Mouse (Mus musculus) spleen, postnatal 14 days (tissue): ENCODE measurements at regions not wholly inside any gene's neighbourhood (a gene's known extent, or its start where the extent isn't known, plus 50 kb on each side); places are given as distances from the start of the nearest gene placed in this dataset.

Experiments used
- DNase-seq, 2 experiments: peaks; one replicate each; pipeline ENCODE4 v3.0.0; 2021 to 2022; ENCODE audit warnings: low spot score in 2 of 2

DNA sequence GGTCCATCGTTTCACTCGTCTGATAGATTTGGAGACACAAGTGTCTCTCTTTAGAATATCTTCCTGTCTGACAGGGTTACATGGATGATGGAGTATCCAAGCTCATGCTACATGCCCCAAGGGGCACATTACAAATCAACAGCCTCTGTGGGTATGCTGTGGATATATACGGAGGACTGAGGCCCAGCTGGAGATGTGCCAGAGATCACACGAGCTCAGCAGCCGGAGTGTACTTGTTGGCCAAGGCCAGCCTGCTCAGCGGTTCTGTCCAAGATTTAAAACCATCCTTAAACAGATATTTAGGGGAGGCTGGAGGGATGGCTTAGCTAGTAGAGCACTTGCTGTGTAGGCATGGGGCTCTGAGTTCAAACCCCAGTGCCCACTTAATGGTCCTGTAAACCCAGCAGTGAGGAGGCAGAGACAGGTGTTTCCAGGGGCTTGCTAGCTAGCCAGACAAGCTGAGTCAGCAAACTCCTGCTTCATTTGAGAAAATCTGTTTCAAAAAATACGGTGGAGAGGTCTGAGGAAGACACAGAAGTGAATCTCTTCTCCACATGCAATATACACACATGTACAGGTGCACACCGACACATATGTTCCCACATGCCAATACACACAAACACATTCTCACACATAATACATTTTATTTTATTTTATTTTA is 85.6 kb upstream of the Aldh1b1 start:
- no peak for DNase-seq

DNA sequence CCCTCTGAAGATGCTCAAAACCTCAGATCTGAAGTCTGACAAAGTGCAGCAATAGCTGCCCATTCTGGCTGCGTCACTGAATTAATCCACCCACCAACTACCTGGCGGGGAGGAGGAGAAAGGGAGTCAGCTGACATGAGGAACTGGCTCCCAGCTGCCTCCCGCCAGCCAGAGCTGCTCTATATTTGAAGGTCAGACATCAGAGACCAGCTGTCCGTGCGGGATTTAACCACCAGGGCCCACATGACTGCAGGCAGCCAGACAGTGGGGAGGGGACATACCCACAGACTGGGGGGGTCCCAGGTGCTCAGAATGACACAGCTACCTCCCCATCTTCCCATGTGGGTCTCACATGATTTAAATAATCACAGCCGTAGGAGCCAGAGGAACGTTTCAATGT is 94.8 kb upstream of the Aldh1b1 start:
- no peak for DNase-seq

DNA sequence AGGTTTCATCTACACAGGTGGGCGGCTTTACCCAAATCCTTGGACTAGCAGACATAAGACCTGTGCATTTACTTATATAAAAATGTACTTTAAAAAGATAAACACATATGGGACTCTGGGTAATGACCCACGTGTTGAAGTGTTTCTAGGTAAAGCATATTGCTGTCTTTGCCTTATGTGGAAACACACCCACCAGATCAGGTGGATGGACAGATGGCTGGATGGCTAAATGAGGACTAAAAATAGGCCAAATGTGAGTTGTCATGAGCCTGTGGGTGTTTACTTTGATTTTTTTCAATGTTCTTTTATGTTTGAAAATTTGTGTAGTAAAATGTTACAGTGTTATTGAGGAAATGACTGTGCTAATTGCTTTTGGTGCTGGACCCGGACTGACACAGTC is 99.2 kb upstream of the Aldh1b1 start:
- DNase-seq: no peak

DNA sequence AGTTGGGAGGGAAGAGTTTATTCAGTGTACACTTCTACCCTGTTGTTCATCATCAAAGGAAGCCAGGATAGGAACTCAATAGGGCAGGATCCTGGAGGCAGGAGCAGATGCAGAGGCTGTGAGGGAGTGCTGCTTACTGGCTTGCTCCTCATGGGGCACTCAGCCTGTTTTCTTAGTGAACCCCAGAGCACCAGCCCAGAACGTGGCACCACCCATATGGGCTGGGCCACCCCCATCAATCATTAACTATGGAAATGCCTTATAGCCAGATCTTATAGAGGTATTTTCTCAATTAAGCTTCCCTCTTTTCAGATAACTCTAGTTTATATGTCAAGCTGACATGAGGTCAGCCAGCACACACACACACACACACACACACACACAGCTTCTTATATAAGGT is 103.6 kb upstream of the Aldh1b1 start:
- no peak for DNase-seq

DNA sequence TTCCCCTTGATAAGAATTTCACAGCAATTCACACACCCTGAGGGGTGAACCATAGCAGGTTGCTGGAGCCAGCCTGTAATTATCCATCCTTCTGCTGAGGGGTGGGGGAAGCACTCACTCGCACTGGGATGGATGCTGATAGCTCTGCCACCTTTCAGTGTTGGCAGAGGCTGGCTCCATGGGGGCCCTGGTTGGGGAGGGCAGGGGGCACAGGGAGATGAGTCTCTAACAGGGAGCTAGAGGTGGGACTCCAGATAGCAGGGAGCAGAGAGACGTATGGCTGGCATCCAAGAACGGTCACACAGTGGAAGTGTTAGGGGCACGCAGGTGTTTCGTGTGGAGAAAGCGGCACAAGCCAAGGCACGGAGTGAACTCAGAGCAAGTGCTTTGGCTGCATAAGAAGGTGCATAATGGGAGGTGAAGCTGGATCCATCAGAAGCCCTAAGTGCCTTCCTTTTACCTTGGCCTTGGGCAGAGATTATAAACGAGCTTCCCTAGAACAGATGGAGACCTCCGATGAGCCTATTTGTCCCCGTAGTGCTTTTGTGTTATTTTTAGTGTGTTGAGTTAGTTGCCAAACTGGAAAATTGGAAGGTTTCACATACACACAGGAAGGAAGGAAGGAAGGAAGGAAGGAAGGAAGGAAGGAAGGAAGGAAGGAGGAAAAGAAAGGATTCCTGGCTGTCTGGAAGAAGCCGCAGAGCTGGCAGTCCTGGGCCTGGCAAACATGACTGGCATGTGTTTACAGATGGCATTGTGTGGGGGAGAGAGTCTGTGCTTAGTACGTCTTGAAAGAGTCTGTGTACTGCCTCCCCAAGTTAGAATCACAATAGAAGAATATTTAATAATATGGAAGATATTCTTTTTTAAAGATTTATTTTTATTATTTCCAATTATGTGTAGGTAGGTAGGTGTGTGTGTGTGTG is 108.6 kb upstream of the Aldh1b1 start:
- DNase-seq: no peak

DNA sequence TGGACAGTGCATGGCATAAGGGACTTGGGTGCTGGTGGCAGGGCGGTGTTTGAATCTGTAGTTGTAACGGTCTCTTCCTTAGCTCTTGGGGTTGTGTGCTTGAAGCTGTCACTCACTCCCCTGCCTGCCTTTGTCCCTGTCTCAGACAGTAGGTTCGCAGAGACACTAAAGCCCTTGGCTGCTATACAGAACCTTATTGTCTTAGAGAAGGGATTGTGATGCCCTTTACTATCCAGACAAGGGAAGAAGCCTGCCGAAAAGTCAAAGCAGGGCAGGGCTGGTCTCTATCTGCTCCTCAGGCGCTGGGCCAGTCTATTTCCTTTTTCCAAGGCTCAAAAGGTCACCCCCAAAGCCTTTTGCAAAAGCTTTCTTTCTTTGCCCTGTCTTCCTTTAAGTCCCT is 109.2 kb upstream of the Aldh1b1 start:
- DNase-seq: no peak

DNA sequence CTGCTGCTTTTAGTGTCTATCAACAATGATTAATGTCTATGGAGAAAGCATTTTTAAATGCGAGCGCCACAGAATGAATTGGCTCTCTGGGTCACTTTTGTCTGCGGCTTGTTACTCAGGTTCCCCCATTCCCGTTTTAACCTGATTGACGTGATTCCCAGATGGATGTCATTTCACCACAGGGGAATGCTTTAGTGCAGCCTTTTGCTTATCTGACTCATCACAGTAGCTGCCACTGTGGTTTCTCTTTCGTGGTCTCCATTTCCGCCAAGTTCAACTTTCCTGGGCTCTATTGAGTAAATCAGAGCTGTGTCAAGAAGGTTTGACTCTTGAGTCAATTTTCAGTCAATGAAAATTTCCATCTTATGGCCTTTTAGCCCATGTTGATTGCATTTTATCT is 110.6 kb upstream of the Aldh1b1 start:
- no peak for DNase-seq

DNA sequence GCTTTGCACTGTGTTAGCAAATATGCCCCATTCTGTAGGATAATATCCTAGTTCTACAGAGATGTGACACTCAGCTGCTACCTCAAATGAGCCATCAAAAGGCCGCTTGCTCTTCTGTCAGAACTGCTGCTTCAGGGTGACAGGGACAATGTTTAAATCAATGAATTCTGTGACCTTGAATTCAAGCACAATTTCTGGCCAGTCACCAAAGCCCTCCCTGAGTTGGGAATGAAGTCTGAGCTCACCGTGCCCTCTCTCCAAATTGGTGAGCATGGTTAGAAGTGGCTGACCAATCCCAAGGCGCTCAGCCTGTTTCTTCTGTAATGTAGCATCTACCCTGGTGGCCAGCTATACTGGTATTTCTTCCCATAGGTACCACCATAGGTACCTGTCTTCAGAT is 113.8 kb upstream of the Aldh1b1 start:
- DNase-seq: no peak

DNA sequence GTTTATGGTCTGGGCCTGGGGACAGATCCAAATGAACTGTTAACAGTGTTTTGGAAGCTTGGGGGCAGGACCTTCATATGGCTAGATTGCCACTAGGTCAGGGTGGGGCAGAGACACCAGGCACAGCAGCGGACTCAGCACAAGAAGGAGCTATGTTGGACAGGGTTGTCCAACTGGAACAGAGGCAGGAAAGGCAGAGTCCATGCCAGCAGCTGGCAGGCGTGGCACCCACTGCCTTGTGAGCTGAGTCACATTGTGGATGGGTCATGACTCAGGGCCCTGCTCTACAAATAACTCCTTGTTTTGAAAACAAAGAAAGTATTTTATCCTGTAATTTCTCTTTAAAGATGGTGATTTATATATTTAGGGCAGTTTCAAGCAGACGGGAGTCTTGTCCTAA is 115.6 kb upstream of the Aldh1b1 start:
- DNase-seq: no peak

DNA sequence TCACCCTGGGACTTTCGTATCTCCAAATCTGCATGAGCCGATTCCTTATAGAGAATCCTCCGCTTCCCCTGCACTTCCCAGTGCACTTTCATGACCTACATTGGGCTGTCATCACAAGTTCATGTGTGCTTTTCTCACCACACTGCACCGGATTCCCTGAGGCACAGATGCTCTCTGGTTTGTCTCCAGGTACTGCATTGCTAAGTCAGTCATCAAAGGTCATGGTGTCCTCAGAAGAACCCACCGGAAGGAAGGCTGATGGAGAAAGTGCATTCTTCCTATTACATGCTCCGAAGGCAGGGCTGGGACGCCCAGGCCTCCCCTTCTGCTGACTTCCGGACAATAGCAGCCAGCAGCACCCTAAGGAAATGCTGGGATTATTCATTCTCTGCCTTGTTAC is 116.1 kb upstream of the Aldh1b1 start:
- no peak for DNase-seq

DNA sequence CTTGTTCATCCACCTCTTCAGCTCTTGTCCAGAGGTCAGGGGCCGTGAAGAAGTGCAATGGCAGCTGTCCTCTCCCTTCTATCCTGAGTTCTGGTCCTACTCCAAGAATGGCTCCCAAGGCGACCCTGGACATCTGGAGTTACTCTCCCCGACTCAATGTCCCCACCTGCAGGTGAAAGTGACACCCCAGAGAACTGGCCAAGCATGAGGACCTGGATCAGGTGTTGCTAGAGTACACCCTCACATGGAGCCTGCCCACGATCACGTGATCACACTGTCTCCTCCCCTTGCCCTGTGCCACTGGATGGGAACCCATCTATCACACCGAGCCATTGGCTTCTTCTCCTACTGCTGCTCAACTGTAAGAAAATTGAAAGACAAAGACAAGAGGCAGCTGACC is 122.7 kb upstream of the Aldh1b1 start:
- DNase-seq: no peak

DNA sequence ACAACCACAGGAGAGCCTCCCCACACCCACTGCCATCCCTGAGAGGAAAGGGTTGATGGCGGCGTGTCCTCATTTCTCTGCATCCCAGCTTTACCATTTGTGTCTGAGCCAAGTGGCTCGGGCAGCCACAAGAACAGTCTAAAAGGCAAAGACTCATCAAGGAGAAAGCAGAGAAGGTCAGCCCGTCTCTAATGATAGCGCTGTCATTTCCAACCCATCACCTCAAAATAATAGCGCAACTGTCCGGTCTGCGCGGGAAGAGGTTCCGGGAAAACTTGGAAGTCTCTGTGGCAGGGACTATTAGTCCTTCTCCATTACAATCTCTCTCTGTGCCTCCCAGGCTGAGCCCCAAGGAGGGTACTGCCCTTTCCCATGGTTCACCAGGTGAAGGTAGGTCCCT is 124.5 kb upstream of the Aldh1b1 start:
- no peak for DNase-seq

DNA sequence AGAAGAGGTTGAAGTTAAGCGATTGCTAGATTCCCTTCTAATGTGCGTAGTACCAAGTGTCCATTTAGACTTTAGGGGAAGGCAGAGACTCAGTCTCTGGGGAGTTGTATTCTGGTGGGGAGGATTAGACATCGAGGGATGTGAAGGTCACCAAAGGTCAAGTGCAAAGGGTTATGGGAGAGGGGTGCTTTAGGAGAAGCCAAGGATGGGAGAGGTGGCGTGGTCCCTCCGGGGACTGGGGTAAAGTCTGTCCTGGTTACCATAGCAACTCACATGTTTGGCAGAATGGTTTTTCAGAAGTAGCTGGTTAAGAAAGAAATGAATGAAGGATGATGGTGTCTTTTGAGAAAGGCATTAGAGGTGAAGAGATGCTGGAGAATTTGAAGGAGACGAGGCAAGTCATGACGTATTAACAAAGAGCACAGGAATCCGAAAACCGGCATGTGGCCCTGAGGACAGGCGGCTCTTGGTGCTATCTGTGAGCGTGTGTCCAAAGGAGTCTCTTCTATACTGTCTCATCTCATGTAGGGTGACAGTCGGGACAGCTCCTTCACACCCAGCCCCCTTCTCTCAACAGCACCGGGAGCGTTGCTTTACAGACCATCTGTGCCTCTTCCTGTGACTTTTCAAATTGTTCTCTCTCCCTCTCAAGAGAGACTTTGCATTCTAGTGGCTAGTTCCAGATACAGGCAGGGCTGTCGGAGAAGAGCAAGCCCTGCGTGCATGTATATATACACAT is 125.6 kb upstream of the Aldh1b1 start:
- no peak for DNase-seq

DNA sequence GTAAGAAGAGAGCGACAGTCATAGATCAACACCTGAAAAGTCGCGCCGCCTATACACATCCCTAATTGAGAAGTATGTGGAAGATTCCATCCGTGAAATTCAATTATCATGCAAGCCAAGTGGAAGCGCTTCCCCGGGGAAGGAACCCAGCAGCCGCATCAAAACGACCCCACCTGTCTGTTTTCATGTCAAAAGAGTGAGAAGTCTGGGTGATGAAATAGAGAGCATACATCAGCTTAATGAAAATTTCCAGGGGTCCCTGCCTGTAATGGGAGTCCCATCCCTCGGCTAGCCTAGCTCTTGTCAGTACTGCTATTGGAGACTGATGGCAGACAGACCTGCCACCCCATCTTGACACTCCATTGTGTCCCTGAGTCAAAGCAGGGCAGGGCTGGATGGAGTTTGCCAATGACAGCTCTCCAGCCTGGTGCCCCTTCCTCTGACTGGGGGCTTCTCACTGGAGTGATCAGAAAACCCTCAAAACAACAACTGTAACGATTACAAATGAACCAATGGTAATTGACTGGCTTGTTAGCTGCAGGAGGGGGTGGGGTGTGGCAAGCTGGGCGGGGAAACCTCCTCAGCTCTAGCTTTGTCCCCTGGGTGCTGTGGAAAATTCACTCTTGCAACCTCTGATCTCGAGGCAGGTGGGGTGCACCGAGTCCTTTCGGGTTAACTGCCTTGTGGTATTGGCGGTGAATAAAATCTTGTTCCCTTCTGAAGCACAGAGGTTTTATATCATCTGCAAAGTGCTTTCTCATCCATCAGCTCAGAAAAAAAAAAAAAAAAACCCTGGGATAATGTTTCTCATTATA is 126.4 kb upstream of the Aldh1b1 start:
- DNase-seq: no peak

DNA sequence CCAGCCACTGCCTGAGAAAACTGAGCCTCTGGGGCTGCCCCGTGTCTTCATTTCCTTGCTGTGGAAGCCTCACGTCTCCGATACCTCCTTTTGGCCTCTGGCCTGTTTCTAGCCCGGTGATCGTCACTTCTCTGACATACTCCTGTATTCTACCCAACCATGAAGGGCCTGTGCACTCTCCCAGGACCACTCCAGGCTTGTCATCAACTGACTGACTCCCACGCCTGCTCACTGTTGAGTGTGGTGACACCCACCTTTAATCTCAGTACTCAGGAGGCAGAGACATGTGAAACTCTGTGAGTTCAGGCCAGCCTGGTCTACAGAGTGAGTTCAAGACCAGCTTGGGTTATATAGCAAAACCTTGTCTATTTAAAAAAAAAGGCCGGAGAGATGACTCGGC is 132.1 kb upstream of the Shb start:
- DNase-seq: no peak

DNA sequence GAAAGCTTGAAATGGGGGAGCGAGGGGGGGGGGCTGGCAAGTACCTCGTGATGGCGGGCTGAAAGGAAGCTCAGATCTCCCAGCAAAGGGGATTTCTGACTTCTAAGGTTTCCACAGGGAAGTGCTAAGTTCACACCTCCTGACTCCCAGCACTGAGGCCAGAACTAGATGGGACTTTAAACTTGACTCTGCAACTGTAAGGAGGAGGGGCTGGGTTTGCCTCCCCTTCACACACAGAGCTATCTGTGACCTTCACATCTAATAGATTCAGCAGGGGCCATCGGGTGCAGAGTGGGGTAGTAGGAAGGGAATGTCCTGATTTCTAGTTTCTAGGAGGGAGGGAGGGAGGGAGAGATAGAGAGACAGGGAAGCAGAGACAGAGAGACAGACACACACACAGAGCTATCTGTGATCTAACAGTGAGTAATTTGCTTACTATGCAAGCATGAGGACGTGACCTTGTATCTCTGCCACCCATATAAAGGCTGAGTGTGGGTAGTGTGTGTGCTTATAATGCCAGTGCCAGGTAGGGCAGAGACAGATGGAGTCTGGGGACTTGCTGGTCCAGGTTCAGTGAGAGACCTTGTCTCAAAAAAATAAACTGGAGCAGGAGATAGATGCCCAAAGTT is 125.2 kb upstream of the Shb start:
- no peak for DNase-seq

DNA sequence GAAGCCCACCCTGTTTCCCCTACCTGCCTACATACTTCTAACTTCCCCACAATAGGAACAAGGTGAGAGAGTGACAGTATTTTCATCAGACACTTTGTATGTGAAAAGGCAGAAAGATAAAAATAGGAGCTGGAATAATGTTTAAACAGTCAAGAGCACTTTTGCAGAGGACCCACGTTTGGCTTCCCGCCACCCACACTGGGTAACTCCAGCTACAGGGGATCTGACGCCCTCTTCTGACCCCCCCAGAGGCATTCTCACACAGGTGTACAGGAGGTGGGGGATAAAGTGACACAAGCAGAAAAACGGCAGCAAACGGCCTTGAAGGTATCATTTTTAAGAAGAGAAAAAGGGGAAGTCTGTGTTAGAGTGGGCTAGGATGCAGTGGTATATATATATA is 123.5 kb upstream of the Shb start:
- no peak for DNase-seq

DNA sequence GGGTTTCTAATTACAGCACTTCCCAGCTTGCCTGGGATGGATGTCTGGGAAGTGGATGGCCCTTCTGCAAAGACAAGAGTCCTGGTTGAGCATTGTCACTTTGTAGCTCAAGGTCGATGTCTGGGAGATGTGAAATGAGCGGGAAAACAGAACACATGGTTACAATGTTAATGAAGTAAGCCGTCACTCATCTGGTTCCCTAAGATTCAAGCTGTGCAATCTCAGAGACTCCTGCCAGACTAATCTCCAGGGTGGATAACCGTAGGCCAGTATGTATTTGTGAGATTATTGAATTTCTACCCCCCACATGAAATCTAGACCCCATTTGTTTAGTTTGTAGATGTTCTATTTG is 122.5 kb upstream of the Shb start:
- DNase-seq: no peak

DNA sequence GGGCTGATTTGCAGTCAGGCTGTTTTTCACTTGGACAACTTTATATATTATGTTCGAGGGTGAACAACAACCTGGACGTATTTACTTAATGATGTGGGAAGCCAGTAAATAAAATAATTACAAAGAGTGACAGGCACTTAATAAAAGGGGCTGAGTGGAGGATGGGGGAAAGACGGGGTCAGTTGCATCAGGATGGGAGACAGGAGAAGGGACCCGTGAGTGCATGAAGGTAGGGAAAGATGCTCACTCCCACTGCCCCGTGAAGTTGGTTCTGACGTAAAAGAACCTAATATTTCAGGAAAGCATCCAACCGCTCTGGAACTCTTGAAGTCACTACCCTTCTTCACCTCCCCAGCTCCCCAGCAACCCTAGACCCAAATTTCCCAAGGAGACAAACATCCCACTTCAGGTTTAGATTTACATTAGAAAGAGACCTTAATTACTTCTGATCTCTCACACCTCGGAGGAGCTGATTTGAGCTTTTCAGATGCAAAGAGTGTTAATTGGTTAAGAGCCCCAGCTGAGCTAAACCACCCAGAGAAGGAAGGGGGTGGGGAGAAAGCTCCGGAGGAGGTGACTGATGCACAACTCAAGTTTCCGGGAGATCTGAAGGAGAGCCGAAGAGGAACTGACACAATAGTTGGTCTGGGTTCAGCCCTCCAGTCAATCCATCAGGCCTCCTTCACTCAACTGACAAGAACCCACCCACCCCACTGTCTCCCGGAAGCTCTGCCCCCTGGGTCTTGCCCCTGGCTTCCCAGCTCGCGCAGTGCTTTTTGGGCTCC is 121.9 kb upstream of the Shb start:
- no peak for DNase-seq

DNA sequence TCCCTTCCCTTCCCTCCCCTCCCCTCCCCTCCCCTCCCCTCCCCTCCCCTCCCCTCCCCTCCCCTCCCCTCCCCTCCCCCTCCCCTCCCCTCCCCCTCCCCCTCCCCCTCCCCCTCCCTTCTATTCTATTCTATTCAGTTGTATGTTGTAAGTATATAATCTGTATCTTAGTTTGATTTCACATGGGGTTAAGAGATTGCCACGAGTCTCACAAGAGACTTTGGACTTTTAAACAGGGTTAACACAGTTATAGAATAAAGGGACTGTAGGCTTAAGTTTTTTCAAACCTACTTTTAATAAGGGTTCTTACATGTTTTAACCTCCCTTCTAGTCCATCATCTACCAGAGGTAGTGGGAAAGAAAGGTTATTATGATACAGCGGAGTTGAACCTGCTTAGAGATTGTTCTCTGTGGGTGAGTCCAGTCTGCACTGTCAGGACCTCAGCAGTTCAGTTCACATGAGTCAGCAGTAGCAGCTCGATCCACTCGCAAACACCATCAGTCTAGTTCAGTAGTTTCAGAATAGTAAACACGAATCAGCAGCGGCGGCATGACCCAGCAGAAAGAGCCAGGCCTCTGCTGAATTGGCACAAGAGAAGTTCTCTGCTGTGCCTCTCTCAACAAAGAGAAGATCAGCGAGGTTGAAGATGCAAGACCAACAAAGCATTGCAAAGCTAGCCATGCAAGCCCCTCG is 116.8 kb upstream of the Shb start:
- no peak for DNase-seq
